Mouse (Mus musculus) stomach, postnatal 0 days (tissue): ENCODE data around the gene Pde4b. TPM values are rescaled to one million over a fixed set of nuclear protein-coding genes. Genes with fewer than 3 reads are reported as not detected.

Experiments used
- ATAC-seq: fragments of 200-750 bp; cut with Nextera tagmentation; 2 replicates; pipeline ENCODE4 v1.8.0; 2017; ENCODE audit not compliant: low FRiP score, low TSS enrichment
- DNase-seq: peaks from one replicate; pipeline ENCODE4 v3.0.0-alpha.2; 2016; ENCODE audit warnings: low spot score
- H3K27ac ChIP-seq: fragments of 300-500 bp; sonication (generic); replicated peaks from 2 replicates; pipeline ENCODE4 v1.5.1; 2014; ENCODE audit warnings: mild to moderate bottlenecking, control low read depth
- H3K27me3 ChIP-seq: fragments of 300-500 bp; sonication (generic); 2 replicates; pipeline ENCODE4 v1.6.1; 2014; ENCODE audit warnings: low read length; ENCODE audit not compliant: control insufficient read depth, insufficient read depth
- H3K36me3 ChIP-seq: fragments of 300-500 bp; sonication (generic); 2 replicates; pipeline ENCODE4 v1.6.1; 2014; ENCODE audit warnings: low read length, mixed read lengths; ENCODE audit not compliant: control insufficient read depth, insufficient read depth
- H3K4me1 ChIP-seq: fragments of 300-500 bp; sonication (generic); replicated peaks from 2 replicates; pipeline ENCODE4 v1.6.1; 2014; ENCODE audit warnings: antibody characterized with exemption; ENCODE audit not compliant: control insufficient read depth, insufficient read depth
- H3K4me2 ChIP-seq: fragments of 300-500 bp; sonication (generic); replicated peaks from 2 replicates; pipeline ENCODE4 v1.6.1; 2014; ENCODE audit warnings: low read depth, mild to moderate bottlenecking, control low read depth, moderate library complexity
- H3K4me3 ChIP-seq: fragments of 300-500 bp; sonication (generic); 2 replicates; pipeline ENCODE4 v1.5.1; 2014; ENCODE audit warnings: low read depth, low read length, control low read depth
- H3K9ac ChIP-seq: fragments of 300-500 bp; sonication (generic); 2 replicates; pipeline ENCODE4 v1.6.1; 2014; ENCODE audit warnings: mild to moderate bottlenecking, low read length, control low read depth, mixed read lengths
- H3K9me3 ChIP-seq: fragments of 300-500 bp; sonication (generic); 2 replicates; pipeline ENCODE4 v1.6.1; 2016; ENCODE audit warnings: low read length; ENCODE audit not compliant: control insufficient read depth
- CTCF ChIP-seq: IDR thresholded peaks from 2 replicates; pipeline ENCODE4 v1.5.1; 2016; ENCODE audit warnings: antibody characterized with exemption, low read depth, mild to moderate bottlenecking, moderate library complexity
- EP300 ChIP-seq: optimal IDR thresholded peaks from 2 replicates; pipeline ENCODE3; 2016; ENCODE audit warnings: antibody characterized with exemption
- WGBS: fragments of 180-500 bp; shearing (Covaris S2); extraction: QIAGEN DNeasy Blood & Tissue Kit; methylation state at CpG from one replicate; pipeline ENCODE4 v1.1.7; 2014; 5-methylcytosine and 5-hydroxymethylcytosine counted together
- polyA plus RNA-seq: library from polyadenylated mRNA; unstranded; fragments of >200 nt; fragmentation: Nextera tagmentation; extraction: Ambion mirVana; gene quantifications from 2 replicates; pipeline ENCODE4 v1.2.1, GENCODE M21; 2015

The Pde4b gene
- polyA plus RNA-seq, 1 experiment from 2014 or later: 9.1 TPM

DNA sequence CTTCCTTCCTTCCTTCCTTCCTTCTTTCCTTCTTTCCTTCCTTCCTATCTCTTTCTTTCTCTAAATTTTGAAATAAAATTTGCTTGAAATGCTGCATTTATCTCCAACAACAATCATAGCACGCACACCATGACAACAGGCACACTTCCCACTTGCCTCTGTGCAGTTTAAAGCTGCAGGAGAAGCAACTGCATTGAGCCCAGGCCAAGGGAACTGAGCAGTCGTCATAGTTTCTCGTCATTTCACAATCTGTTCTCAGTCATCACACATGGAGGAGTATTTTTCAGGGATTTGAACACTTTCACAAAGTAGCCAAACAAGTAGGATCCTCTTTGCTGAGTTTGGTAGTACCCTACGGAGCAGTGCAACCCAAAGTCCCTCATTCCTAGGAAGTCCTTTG lies 188.4 kb downstream of the Pde4b start:
- Histone ChIP-seq H3K27me3 (no peaks in the 10 kb centered on the region), H3K4me3 (no peak overlapping the region), H3K27ac (no peak overlapping the region), H3K4me2 (no peak overlapping the region), H3K9ac (no peak overlapping the region), H3K36me3 (no peaks in the 10 kb centered on the region), H3K4me1 (no peaks in the 10 kb centered on the region), H3K9me3 (no peaks in the 10 kb centered on the region)
- TF ChIP-seq EP300: no peak
- no peak for ATAC-seq
- DNase-seq: no peak
- 66% methylated on average over 4 of the region's 4 CpGs for WGBS

DNA sequence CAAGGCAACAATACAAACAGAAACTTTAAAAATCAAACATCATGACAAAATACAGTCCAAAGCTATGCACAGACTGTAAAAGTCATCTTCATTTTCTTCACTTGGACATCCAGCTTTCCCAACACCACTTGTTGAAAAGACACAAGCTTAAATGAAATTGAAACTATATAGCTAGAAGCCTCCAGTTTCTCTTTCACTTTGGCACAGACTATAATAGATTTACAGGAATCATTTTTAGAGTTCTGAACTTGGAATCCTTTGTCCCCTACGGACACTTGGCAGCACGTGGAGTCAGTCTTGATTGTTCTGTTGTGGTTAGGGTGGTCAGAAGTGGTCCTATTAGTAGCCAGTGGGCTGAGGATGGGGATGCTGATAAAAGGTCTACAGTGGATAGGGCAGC lies 191.6 kb downstream of the Pde4b start:
- Histone ChIP-seq H3K4me3 (no peak overlapping the region), H3K27ac (no peak overlapping the region), H3K36me3 (no peaks in the 10 kb centered on the region), H3K4me2 (no peak overlapping the region), H3K9me3 (no peaks in the 10 kb centered on the region), H3K4me1 (no peaks in the 10 kb centered on the region), H3K27me3 (no peaks in the 10 kb centered on the region), H3K9ac (no peak overlapping the region)
- 67% methylated on average over 2 of the region's 2 CpGs for WGBS
- no peak for ATAC-seq
- DNase-seq: no peak
- TF ChIP-seq CTCF: no peak
- no peak for TF ChIP-seq EP300

DNA sequence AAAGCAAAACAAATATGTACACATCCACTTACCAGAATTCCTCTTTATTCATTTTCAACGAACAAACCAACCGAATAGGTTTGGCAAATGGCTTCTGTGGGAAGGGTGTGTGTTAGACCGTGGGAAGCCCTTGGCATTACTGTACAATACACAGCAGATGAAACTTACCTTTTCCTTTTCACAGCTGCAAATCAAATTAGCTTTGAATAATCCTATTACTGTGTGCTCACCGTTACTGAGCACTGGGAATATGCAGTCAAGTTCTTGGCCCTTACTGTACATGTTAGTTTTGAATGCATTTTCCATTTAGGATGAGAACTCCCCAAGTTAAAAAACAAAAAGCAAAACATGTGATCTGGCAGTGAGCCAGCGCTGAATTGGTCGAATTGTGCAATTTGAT lies 199.8 kb downstream of the Pde4b start:
- H3K27ac ChIP-seq: no peak overlapping the region
- no peak overlapping the region for H3K4me3 ChIP-seq
- no peak for ATAC-seq
- H3K36me3 ChIP-seq: no peaks in the 10 kb centered on the region
- H3K9me3 ChIP-seq: no peaks in the 10 kb centered on the region
- H3K4me2 ChIP-seq: no peak overlapping the region
- 55% methylated on average over 6 of the region's 6 CpGs for WGBS
- no peaks in the 10 kb centered on the region for H3K27me3 ChIP-seq
- DNase-seq: no peak
- no peak for TF ChIP-seq EP300
- TF ChIP-seq CTCF: no peak
- H3K9ac ChIP-seq: no peak overlapping the region
- no peaks in the 10 kb centered on the region for H3K4me1 ChIP-seq

DNA sequence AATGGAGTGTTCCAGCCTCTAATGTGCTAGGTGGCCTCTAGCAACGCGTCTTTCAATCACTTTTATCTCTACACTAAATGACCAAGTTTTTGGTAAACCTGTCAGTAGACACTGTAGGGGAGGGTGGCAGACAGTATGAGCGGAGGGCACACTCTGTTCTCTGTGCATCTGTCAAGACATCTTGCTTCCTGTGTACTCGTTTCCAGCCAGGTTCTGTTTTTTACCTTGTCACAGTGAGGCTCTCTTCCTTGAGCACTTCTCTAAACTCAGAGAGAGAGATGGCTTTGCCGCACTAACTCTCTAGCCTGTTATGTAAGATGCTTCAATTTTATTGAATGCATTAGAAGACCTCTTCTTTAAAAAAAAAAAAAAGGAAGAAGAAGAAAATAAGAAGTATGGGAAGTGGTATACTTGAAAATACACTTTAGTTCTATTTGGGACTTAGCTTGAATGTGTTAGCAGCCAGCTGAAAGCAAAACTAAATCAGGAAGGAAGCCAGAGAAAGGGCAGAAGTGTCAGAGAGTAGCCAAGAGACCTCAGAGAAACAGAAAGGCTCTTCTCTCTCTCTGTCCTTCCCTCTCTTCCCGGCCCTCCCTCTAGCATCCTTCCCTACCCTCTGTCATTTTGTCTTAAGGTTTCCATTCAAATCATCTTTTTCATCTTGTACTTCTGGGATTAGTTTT lies 202.8 kb downstream of the Pde4b start:
- WGBS: 65% methylated on average over 6 of the region's 6 CpGs
- ATAC-seq (no peak), DNase-seq (no peak)
- H3K4me3 ChIP-seq: no peak overlapping the region
- H3K9ac ChIP-seq: no peak overlapping the region
- H3K4me2 ChIP-seq: no peak overlapping the region
- H3K27ac ChIP-seq: no peak overlapping the region
- H3K9me3 ChIP-seq: no peaks in the 10 kb centered on the region
- TF ChIP-seq EP300: no peak
- TF ChIP-seq CTCF: no peak
- H3K27me3 ChIP-seq: no peaks in the 10 kb centered on the region
- H3K36me3 ChIP-seq: no peaks in the 10 kb centered on the region
- no peaks in the 10 kb centered on the region for H3K4me1 ChIP-seq

DNA sequence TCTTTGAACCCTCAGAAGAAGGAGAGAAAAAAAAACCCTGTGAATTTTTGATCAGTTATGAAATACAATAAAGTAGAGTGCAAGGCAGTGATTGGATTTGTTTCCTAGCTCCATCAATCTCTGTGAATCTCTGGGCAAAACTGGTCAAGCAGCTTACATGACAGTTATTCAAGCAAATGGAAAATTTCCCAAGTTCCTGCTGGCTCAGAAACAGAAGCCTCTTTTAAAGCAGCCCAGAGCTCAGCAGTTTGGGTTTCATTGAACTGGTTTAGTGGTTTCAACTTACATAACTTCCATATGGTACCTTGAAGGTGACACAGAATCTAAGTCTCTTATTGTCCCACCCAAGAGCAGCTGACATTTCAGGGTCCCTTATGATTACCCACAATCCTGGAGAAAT lies 210.2 kb downstream of the Pde4b start:
- no peak overlapping the region for H3K9ac ChIP-seq
- DNase-seq (no peak), ATAC-seq (no peak)
- H3K4me1 ChIP-seq: no peaks in the 10 kb centered on the region
- no peak overlapping the region for H3K27ac ChIP-seq
- no peak overlapping the region for H3K4me2 ChIP-seq
- TF ChIP-seq CTCF (no peak), EP300 (no peak)
- no peak overlapping the region for H3K4me3 ChIP-seq
- H3K27me3 ChIP-seq: no peaks in the 10 kb centered on the region
- no peaks in the 10 kb centered on the region for H3K9me3 ChIP-seq
- H3K36me3 ChIP-seq: no peaks in the 10 kb centered on the region

DNA sequence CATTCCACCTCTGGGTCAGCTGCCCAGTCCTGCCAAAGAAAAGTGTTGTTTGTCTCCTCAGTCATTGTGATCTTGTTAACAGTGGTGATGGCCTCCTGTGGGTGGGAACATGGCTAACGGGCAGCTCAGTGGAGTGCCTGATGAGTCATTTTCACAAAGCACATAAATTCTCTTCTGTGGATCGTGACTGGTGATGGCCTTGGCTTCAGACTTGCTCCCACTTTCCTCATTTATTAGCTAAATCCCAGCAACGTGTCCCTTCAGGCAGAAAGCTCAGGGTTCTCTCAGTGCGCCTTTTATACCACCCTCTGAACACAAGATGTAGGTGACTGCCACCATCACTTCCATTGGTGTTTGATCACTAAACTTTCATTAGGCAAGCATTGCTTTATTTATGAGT lies 215.2 kb downstream of the Pde4b start:
- Histone ChIP-seq H3K4me3 (no peak overlapping the region), H3K27ac (no peak overlapping the region), H3K36me3 (no peaks in the 10 kb centered on the region), H3K27me3 (no peaks in the 10 kb centered on the region), H3K4me2 (no peak overlapping the region), H3K4me1 (no peaks in the 10 kb centered on the region), H3K9ac (no peak overlapping the region), H3K9me3 (no peaks in the 10 kb centered on the region)
- DNase-seq (no peak), ATAC-seq (no peak)
- TF ChIP-seq EP300 (no peak), CTCF (no peak)
- 64% methylated on average over 4 of the region's 4 CpGs for WGBS
